Mouse (Mus musculus): ENCODE measurements around the gene Hist1h1c.

DNA sequence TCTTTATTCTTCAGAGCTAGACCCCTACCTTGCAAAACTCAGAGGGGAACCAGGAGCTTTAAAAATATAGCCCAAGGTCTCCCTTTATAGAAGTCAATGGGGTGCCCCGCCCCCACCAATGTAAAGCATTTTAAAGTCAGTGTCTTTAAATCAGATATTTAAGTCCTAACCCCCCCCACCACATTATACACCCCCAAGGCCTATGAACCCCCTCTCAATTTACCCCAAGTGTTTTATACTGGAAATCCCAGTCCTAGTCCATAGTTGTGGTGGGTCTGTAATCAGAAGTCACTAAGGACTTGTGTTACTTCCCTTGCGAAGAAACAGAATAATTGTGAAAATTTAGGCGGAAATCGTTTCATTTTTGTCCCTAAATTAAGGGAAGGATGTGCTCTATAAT, 567 bp upstream of the Hist1h1c start:
- TF ChIP-seq CTCF (IDR thresholded peaks at IDR 0.05; ENCODE audit: extremely low read depth, insufficient read depth, insufficient read length, insufficient replicate concordance) (no peak), POLR2A (IDR thresholded peaks at IDR 0.05; ENCODE audit: low read depth, low read length) (no peak)
